In genomic region chr6:141986772-141987171, GRCm38 (mm10) we compare ENCODE assay signal across 21 mouse cellular contexts. TPM values are rescaled to one million over a fixed set of nuclear protein-coding genes. Genes with fewer than 3 reads are reported as not detected.
DNase-seq lines count a peak whose midpoint lies in the region; ATAC-seq lines count a peak whose summit lies in the region.
"Had no signal": no experiment of that assay in that cellular context is flagged by ENCODE, and none has a peak within 500 bp of the region (broad histone marks: within the 10 kb centered on the region; RNA-seq: fewer than 3 reads in every experiment).

No protein-coding gene starts in this region.

- H3K27me3 ChIP-seq in limb, embryonic 11.5 days (ENCODE audit: control insufficient read depth, insufficient read depth, low read length) = no peaks in the 10 kb centered on the region
- no peaks in the 10 kb centered on the region for H3K27me3 ChIP-seq in limb, embryonic 10.5 days (ENCODE audit: low read depth, poor library complexity, severe bottlenecking)
- H3K27me3 ChIP-seq in midbrain, embryonic 11.5 days (ENCODE audit: control insufficient read depth, insufficient read depth, low read length) = no peaks in the 10 kb centered on the region
- H3K27me3 ChIP-seq in midbrain, embryonic 15.5 days (replicated peaks) = no peaks in the 10 kb centered on the region
- H3K27me3 ChIP-seq: CH12.LX had no signal

- H3K9ac ChIP-seq in limb, embryonic 11.5 days (ENCODE audit: low read length) = no peak overlapping the region
- no peak overlapping the region for H3K9ac ChIP-seq in midbrain, embryonic 11.5 days (ENCODE audit: low read length)
- H3K9ac ChIP-seq in midbrain, embryonic 15.5 days = no peak overlapping the region

- DNase-seq in limb, embryonic 11.5 days (ENCODE audit: low spot score) = no peak
- DNase-seq in limb, embryonic 10.5 days (ENCODE audit: low spot score) = no peak
- DNase-seq in midbrain, embryonic 11.5 days (ENCODE audit: low spot score, missing footprints) = peak; percentile 79
- DNase-seq: adrenal gland, adult 2 months; adrenal gland, adult 8-10 months; adrenal gland, postnatal 10 days; adrenal gland, postnatal 14 days; adrenal gland, postnatal 25 days; adrenal gland, postnatal 36 days; B cell, adult 2 months; cerebellum, adult 11 months; cerebellum, adult 11-12 months; cerebellum, adult 18-20 months had no signal

- no peak overlapping the region for H3K4me3 ChIP-seq in limb, embryonic 11.5 days (ENCODE audit: low read depth, low read length)
- no peak overlapping the region for H3K4me3 ChIP-seq in limb, embryonic 10.5 days
- H3K4me3 ChIP-seq in midbrain, embryonic 11.5 days (ENCODE audit: low read depth, low read length) = no peak overlapping the region
- H3K4me3 ChIP-seq in midbrain, embryonic 15.5 days = no peak overlapping the region

- ATAC-seq in limb, embryonic 11.5 days (ENCODE audit: insufficient number of reproducible peaks, low FRiP score, low TSS enrichment, low read depth) = 0 out of 2 replicates have a peak, but pooled peaks have one; percentile 21
- ATAC-seq in midbrain, embryonic 11.5 days (ENCODE audit: low FRiP score) = peak; percentile 63
- no peak for ATAC-seq in midbrain, embryonic 15.5 days (replicated peaks)
- ATAC-seq: activated CD4-positive, CD25-positive, alpha-beta regulatory T cell, adult 4 months; CD4-positive, CD25-positive, alpha-beta regulatory T cell, adult 4 months; Patski had no signal

- H3K36me3 ChIP-seq in limb, embryonic 11.5 days (ENCODE audit: control insufficient read depth, insufficient read depth, low read length) = no peaks in the 10 kb centered on the region
- no peaks in the 10 kb centered on the region for H3K36me3 ChIP-seq in limb, embryonic 10.5 days
- H3K36me3 ChIP-seq in midbrain, embryonic 11.5 days (ENCODE audit: control insufficient read depth, insufficient read depth, low read length) = no peaks in the 10 kb centered on the region
- no peaks in the 10 kb centered on the region for H3K36me3 ChIP-seq in midbrain, embryonic 15.5 days (replicated peaks)
- H3K36me3 ChIP-seq: G1E had no signal

- H3K9me3 ChIP-seq in limb, embryonic 11.5 days (ENCODE audit: control insufficient read depth, low read length) = no peaks in the 10 kb centered on the region
- no peaks in the 10 kb centered on the region for H3K9me3 ChIP-seq in limb, embryonic 10.5 days (replicated peaks)
- H3K9me3 ChIP-seq in midbrain, embryonic 11.5 days (ENCODE audit: control insufficient read depth, low read length) = no peaks in the 10 kb centered on the region
- no peaks in the 10 kb centered on the region for H3K9me3 ChIP-seq in midbrain, embryonic 15.5 days
- H3K9me3 ChIP-seq: G1E had no signal

- H3K27ac ChIP-seq in limb, embryonic 11.5 days (replicated peaks; ENCODE audit: low read depth, low read length) = no peak overlapping the region
- H3K27ac ChIP-seq in limb, embryonic 10.5 days = no peak overlapping the region
- no peak overlapping the region for H3K27ac ChIP-seq in midbrain, embryonic 11.5 days (ENCODE audit: low read depth, low read length)
- H3K27ac ChIP-seq in midbrain, embryonic 15.5 days = no peak overlapping the region

- over 99% methylated on average over 6 of the region's 6 CpGs for WGBS in limb, embryonic 11.5 days
- WGBS in limb, embryonic 10.5 days = 98% methylated on average over 6 of the region's 6 CpGs
- WGBS in midbrain, embryonic 11.5 days = 99% methylated on average over 6 of the region's 6 CpGs
- WGBS in midbrain, embryonic 15.5 days = 95% methylated on average over 6 of the region's 6 CpGs

- no peak overlapping the region for H3K4me2 ChIP-seq in limb, embryonic 11.5 days (ENCODE audit: low read depth, severe bottlenecking)
- H3K4me2 ChIP-seq in midbrain, embryonic 11.5 days = no peak overlapping the region
- no peak overlapping the region for H3K4me2 ChIP-seq in midbrain, embryonic 15.5 days

- H3K4me1 ChIP-seq in limb, embryonic 11.5 days (ENCODE audit: control insufficient read depth, insufficient read depth, low read length) = no peaks in the 10 kb centered on the region
- H3K4me1 ChIP-seq in limb, embryonic 10.5 days = no peaks in the 10 kb centered on the region
- H3K4me1 ChIP-seq in midbrain, embryonic 11.5 days (ENCODE audit: control insufficient read depth, insufficient read depth, low read length) = no peaks in the 10 kb centered on the region
- H3K4me1 ChIP-seq in midbrain, embryonic 15.5 days = no peaks in the 10 kb centered on the region

RNA-seq across cellular contexts. Expression of gene Gm6614, which starts 24.4 kb away (rescaled TPM):
- 0.07 and 0.28 TPM in 2 replicates for polyA plus RNA-seq in limb, embryonic 11.5 days (2014; fragmentation: Nextera tagmentation; extraction: Ambion mirVana)
- not detected in 2 replicates for polyA plus RNA-seq in limb, embryonic 10.5 days (2016; fragmentation: Nextera tagmentation; extraction: Ambion mirVana)
- polyA plus RNA-seq in midbrain, embryonic 11.5 days (2014; fragmentation: Nextera tagmentation; extraction: Ambion mirVana) = 0.08 TPM in 1 of 2 replicates, not detected in the other
- polyA plus RNA-seq in midbrain, embryonic 15.5 days (2015; fragmentation: Nextera tagmentation; extraction: Ambion mirVana) = not detected in 2 replicates
- polyA plus RNA-seq: activated CD4-positive, CD25-positive, alpha-beta regulatory T cell, adult 4 months; adrenal gland, adult 2 months; brain, embryonic 14.5 days; C2C12; CD4-positive, CD25-positive, alpha-beta regulatory T cell, adult 4 months; G1E had no signal

RNA-seq across cellular contexts. Expression of gene Slco1a1, which starts 40.0 kb away (rescaled TPM):
- polyA plus RNA-seq in limb, embryonic 11.5 days (2014; fragmentation: Nextera tagmentation; extraction: Ambion mirVana) = not detected in 2 replicates
- polyA plus RNA-seq in limb, embryonic 10.5 days (2016; fragmentation: Nextera tagmentation; extraction: Ambion mirVana) = not detected in 2 replicates
- polyA plus RNA-seq in midbrain, embryonic 11.5 days (2014; fragmentation: Nextera tagmentation; extraction: Ambion mirVana) = not detected in 2 replicates
- polyA plus RNA-seq in midbrain, embryonic 15.5 days (2015; fragmentation: Nextera tagmentation; extraction: Ambion mirVana) = not detected in 2 replicates
- polyA plus RNA-seq: activated CD4-positive, CD25-positive, alpha-beta regulatory T cell, adult 4 months; adrenal gland, adult 2 months; brain, embryonic 14.5 days; C2C12; CD4-positive, CD25-positive, alpha-beta regulatory T cell, adult 4 months; G1E had no signal
